Mouse (Mus musculus) liver, postnatal 0 days (tissue): ENCODE measurements around the gene Pagr1b.

Experiments
- CTCF ChIP-seq: sonication (generic); IDR thresholded peaks from 2 replicates; pipeline ENCODE4 v1.5.1; 2016; ENCODE audit warnings: antibody characterized with exemption, low read depth
- EP300 ChIP-seq: IDR thresholded peaks from 2 replicates; pipeline ENCODE4 v1.6.1; 2016; ENCODE audit warnings: antibody characterized with exemption, low read depth, mild to moderate bottlenecking

GRCm38 (mm10) chr7:126961965-126962364 lies 54.3 kb downstream of the Pagr1b start:
- no peak for TF ChIP-seq EP300
- no peak for TF ChIP-seq CTCF
